Mouse (Mus musculus): Measurements from ENCODE around the gene A430005L14Rik. TPM values are rescaled to one million over a fixed set of nuclear protein-coding genes. Genes with fewer than 3 reads are reported as not detected.
A peak's percentile ranks its signal among the peaks of the same experiment; 100 is the strongest.

The A430005L14Rik gene
- total RNA-seq, 2 experiments from 2014 or later = 15.4 to 16.9 TPM

- DNase-seq (ENCODE audit: low spot score in 2 of 2) = no peak
Observed at GRCm38 (mm10) chr4:153968063-153968462, 11.0 kb downstream of the A430005L14Rik start.

- peak; percentile 95 to 96 for DNase-seq (ENCODE audit: low spot score in 2 of 2)
Observed at GRCm38 (mm10) chr4:153974431-153975291, 17.6 kb downstream of the A430005L14Rik start, which contains the start of the genes Dffb and Cep104. TSS of gene Dffb (minus strand) at chr4:153975126. TSS of gene Cep104 (plus strand) at chr4:153975194.

- DNase-seq (ENCODE audit: low spot score in 2 of 2) = no peak
Observed at GRCm38 (mm10) chr4:153975292-153975662, 18.2 kb downstream of the A430005L14Rik start.

- no peak for DNase-seq (ENCODE audit: low spot score in 2 of 2)
Observed at GRCm38 (mm10) chr4:153975768-153976167, 18.7 kb downstream of the A430005L14Rik start.

DNA sequence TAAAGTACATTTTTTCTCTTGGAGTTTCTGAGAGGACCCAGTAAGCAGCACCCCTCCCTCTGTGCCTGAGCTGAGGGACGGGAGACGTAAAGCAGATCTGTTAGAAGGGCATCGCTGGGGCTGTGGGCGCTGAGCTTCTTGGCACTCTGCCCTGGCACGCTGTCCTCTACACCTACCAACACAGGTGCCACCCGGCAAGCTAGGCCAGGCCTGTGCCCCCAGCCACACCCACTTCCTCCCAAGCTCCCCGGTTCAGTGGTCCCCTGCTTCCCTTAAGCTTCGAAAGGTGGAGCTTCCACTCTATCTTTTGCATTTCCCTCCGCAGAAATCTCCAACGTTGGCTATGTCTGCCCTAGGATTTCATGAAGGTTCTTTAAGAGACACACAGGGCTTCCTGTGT, 22.2 kb downstream of the A430005L14Rik start:
- DNase-seq (ENCODE audit: low spot score in 2 of 2) = no peak

GRCm38 (mm10) chr4:153980470-153980869, 23.4 kb downstream of the A430005L14Rik start:
- no peak for DNase-seq (ENCODE audit: low spot score in 2 of 2)

DNA sequence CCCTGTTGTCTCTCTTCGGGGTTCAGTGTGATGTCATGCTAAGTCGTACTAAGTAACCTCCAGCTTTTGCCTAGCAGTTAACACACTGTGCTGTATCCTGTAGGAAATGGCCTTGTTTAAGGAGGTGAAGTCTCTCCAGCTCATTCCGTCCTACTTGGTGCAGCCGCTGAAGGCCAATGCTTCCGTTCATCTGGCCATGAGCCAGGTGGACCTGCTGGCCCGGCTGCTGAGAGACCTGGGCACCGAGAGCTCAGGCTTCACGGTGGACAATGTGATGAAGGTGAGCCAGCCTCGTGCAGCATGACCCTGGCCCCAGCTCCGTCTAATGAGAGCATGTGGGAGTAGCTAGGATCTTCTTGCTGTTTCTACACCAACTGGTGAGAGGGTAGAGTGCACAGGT, 35.7 kb downstream of the A430005L14Rik start:
- no peak for DNase-seq (ENCODE audit: low spot score in 2 of 2)

DNA sequence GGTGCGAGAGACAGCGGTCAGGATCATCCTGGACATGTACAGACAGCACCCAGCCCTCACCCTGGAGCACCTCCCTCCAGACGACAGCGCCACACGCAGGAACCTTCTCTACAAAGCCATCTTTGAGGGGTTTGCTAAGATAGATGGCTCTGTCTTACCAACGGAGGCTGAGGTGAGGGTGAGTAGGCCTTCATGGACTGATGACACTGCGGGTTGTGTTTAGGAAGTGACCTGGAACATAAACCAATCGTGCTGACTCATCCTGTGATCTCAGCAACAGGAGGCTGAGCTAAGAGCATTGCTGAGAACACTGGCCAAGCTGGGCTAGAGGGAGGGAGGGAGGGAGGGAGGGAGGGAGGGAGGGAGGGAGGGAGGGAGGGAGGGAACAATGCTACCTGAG, 36.5 kb downstream of the A430005L14Rik start:
- no peak for DNase-seq (ENCODE audit: low spot score in 2 of 2)

DNA sequence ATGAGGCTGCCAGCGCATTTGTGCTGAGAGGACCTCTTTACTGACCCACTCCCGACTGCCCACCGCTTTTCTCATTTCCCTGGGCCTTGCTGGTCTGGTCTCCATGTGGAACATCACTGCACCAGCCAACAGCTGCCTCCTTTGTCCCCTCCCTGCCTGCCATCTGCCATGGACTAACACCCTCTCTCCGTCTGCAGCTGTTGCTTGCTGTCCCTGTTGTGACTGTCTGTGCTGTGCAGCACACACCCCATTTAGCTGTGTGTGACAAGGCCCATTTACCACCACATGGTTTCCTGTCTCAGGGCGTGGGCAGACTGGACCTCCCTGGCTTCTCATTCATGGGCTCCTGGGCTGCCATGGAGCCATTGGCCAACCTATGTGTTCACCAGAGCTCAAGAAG, 48.5 kb downstream of the A430005L14Rik start:
- DNase-seq (ENCODE audit: low spot score in 2 of 2) = no peak

GRCm38 (mm10) chr4:154006264-154006663, 49.2 kb downstream of the A430005L14Rik start:
- no peak for DNase-seq (ENCODE audit: low spot score in 2 of 2)

DNA sequence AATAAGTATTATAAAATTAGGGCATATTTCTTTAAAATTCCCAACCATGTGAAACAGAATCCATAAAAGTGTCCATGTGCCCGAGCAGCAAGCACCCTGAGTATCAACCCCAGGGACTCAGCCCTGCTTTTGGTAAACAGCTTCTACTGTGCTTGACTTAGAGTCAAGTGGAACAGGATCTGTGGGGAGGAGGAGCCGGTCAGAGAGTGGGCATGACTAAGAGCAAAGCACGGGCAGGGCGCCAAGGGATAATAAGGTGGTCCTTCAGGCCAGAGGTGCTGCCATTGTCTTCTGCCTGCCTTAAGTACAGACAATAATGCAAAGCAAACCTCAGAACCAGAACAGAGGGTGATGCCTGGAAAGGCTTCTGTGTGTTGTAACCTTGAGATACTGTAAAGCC, 50.7 kb downstream of the A430005L14Rik start:
- DNase-seq (ENCODE audit: low spot score in 2 of 2) = no peak

- DNase-seq (ENCODE audit: low spot score in 2 of 2) = no peak
Observed at GRCm38 (mm10) chr4:154010907-154011645, 54.0 kb downstream of the A430005L14Rik start.

Other genes with a start within 250 kb of the A430005L14Rik start
- 1 to 10 TPM; 2.8 to 3.2 TPM for gene Dffb, start 17.9 kb downstream of the A430005L14Rik start, total RNA-seq (2021)
- gene Cep104, start 18.0 kb downstream of the A430005L14Rik start, total RNA-seq (2021) = 10 to 100 TPM; 22.7 to 25.0 TPM
- gene Lrrc47, start 54.5 kb downstream of the A430005L14Rik start, total RNA-seq (2021) = 10 to 100 TPM; 54.8 to 55.4 TPM
- 10 to 100 TPM; 48.5 to 54.2 TPM for gene Smim1, start 69.0 kb downstream of the A430005L14Rik start, total RNA-seq (2021)
- gene Ccdc27, start 85.4 kb downstream of the A430005L14Rik start, total RNA-seq (2021) = not detected
- not detected for gene Trp73, start 183.0 kb downstream of the A430005L14Rik start, total RNA-seq (2021)
- gene Wrap73, start 185.1 kb downstream of the A430005L14Rik start, total RNA-seq (2021) = 10 to 100 TPM; 14.2 to 21.1 TPM
- gene Tprgl, start 203.4 kb downstream of the A430005L14Rik start, total RNA-seq (2021) = 100 to 1,000 TPM; 155 to 172 TPM
- gene Megf6, start 213.5 kb downstream of the A430005L14Rik start, total RNA-seq (2021) = 1 to 10 TPM; 2.5 to 4.3 TPM

Data from adrenal gland, adult 18-20 months (tissue).